Mouse (Mus musculus): ENCODE data around the gene Cep68.

Cep68 gene

DNA sequence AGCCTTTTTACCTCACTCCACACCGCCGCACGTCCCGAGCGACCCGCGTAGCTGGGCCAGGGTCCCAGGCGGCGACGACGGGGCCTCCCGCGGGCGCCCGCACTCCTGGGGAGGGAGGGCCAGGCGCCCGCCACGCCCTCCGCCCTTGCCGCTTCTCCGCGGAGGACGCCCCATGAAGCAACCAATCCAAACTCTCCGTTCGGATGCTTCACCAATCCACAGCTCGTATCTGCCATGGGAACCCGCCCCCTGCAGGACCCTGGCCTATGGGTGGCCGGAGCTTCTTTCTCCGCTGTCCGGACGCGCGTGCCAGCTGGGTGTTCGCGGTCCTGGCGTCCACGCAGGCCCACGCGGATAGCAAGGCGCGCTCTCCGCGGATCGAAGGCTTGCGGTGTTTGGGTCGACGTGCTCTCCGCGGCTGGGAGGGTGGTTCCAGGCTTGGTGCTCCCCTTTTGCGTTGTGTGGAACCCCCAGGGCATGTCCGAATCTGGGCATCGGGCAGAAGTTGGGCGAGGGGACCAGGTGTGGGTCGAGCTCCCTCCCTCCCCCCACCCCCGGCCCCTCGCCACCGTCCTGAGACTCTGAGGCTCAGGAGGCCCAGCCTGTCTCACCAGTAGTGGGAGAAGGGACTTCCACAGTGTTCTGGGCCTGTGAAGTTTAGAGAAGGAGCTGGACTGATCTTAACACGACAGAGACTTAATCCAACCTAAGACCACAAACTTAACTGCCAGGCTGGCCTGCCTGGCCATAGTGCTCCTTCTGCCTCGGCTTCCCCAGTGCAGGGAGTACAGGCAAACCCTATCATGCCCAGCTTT, at the start of gene Cep68:
TSS of gene Cep68 (minus strand) at position 134 of the 815 bp plus-strand sequence.
- peak; percentile 95 to 97 for DNase-seq

DNA sequence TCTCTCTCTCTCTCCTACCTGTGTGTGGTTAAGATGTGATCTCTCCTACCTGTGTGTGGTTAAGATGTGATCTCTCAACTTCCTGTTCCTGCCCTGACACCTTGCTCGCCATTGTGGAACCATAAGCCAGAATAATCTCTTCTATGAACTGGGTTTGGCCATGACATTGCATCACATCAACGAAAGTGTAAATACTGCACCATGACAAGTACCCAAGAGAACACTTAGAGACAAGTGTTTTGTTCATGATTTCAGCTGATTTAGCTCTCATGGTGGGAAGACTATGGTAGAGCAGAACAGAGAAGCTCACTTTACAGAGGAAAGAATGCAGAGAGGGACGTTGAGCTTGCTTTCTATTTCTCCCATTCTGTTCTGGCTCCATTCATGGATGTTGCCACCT, 35.2 kb upstream of the Cep68 start:
- no peak for DNase-seq

DNA sequence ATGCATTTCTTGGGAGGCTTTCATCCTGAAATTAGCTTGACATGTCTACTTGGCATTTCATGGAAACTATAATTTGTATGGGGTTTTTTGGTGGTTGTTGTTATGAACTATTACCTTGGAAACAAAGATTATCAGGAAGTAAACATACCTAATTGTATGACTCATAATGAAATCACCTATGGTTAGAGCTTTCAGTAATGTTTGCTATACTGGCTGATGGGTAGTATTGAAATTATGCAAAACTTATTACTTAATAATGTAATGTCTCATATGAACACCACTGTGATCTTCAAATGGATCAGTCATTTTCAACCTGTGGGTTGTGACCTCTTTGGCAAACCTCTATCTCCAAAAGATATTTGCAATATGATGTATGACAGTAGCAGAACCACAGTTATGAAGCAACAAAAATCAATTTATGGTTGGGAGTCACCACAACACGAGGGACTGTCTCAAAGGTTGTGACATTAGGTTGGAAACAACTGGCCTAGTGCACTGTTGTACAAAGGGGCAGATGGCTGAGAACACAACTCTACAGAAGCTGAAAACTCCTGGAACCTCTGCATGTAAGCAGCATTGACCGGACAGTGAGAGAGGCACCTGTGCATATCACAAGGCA, 33.5 kb upstream of the Cep68 start:
- DNase-seq = no peak

DNA sequence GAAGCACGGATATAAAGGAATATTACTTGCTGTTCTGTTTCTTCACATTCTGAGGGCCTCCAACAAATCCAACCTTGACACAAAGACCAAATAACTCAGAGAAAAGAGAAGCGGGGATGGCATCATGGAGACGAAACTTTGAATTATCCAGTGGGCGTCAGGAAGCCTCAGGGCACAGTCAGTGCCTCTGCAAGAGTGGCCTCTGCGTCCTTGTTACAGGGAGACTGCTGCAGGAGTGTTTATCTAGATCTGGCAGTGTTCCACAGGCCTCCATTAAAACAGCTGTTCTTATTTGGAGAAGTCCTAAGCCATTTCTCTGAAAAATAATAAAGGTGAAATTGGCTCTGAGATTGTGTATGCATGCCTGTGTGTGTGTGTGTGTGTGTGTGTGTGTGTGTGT, 31.8 kb upstream of the Cep68 start:
- DNase-seq = no peak

DNA sequence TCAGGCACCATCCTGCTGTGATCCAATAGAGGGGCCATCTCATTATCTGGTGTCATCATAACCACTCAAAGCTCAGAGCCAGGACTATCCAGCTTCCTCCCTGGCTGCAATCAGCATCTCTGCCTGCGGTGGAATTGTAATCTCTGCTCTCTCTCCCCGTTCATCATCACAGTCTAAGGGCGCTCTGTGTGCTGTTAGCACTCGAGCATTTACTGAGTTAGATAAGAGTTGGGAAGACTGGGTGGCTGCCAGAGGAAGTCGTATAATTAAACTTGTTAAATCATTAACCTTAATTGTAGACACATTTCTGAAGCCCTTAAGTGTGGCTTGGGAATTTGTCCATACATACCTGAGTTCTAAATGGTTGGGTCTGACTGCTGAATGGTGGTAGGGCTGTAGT, 29.5 kb upstream of the Cep68 start:
- DNase-seq = no peak

DNA sequence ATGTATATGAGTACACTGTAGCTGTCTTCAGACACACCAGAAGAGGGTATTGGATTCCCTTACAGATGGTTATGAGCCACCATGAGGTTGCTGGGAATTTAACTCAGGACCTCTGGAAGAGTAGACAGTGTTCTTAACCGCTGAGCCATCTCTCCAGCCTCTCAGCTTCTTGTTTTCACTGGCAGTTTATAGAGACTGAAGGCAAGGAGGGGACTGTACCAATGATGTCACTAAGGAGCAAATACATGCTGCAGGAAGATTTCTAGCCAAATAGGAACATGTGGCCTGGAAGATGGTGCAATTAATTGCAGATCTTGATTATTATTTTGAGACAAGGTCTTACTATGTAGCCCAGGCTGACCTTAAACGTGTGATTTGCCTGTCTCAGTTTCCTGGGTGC, 27.9 kb upstream of the Cep68 start:
- DNase-seq = no peak

DNA sequence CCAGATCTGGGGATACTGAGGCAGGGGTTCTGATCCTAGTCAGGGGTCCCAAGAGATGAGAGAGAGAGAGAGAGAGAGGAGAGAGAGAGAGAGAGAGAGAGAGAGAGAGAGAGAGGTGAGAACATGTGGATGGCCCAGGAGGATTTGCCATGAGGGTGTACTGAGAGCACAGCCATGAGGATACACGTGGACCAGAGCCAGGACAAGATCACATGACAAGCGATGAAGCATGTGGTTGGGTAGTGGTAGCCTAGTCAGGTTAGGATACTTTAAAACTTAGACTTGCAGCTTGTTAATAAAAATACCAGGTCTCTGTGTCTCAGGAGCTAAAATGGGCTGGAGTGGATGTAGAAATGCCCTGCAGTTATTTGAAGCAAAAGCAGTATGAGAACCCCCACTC, 26.7 kb upstream of the Cep68 start:
- no peak for DNase-seq

DNA sequence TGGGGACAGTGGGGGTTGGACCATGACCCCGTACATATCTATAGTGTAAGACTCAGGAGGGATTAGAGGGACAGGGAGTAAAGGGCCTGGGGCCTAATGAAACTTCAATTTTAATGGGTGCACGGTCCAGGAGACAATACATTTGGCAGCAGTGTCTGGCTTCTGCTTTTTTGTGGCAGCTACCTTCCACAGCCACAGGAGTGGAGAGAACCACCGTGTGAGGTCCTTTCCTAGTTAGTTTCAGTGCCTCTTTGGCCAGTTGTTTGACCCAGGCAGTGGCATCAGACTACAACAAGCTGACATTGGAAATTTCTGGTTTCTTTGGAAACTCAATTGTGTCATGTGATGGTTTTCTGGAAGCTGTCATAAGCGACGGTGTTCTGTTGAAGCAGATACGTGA, 20.7 kb upstream of the Cep68 start:
- DNase-seq = no peak

DNA sequence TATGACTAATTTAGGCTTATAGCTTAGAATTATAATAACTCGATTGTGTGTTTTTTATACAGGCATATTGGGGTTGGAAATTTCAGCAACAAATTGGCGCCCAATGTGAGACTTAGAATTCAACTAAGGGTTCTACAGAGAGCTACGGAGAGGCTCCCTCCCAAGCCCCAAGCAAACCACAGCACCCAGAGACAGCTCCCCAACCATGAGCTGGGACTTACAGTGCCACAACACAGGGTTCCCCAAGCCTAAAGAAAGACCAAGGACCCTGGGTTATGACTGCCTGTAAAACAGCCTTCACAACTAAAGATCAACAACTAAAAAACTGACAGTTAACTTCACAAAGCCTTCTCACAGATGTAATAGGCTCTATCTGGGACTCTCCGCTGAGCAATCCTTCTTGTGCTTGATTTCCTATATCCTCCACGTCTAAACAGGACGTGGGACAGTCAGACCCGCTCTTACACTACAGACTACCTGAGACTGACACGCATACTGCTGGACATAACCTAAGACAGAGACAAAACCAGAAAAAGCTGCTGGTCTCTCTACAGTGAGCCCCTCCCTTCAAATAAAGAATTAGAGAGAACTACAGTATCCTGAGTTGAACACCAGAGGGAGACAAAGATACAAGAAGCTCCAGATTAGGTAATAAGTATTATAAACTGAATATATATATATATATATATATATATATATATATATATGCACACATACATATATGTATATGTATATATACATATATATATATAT, 13.6 kb upstream of the Cep68 start:
- DNase-seq = no peak

DNA sequence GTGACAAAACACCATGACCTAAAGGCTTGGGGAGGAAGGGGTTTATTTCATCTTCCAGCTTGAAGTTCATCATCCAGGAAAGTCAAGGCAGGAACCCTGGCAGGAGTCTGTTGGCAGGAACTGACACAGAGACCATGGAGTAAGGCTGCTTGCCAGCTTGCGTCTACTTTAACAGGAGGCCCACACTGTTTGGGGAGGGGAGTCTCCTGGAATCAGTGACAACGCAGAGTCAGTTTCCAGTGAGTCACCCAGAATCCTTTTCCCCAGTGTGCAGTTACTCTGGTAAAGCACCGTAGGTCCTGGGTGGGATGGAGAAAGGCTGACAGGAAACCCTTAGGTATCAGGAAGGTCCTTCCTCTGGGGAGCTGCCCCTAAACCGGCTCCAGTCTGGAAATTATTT, 5.6 kb upstream of the Cep68 start:
- DNase-seq = no peak

DNA sequence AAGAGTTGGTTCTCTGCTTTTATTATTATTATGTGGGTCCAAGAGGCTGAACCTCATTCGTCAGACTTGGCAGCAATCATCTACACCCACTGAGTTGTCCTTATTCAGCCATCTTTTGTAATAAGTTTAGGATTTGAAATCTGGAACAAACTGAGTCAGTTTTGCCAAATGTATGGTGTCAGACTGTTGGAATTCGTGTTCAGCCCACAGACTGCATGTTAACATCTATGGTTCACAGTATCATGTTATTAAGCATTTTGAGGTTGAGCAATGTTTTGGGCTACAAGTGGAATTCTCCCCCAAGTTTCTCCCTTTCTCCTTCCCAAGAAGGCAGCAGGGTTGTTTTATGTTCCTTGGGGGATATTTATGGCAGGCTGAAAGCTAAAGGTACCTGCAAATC, 3.9 kb upstream of the Cep68 start:
- DNase-seq = no peak

DNA sequence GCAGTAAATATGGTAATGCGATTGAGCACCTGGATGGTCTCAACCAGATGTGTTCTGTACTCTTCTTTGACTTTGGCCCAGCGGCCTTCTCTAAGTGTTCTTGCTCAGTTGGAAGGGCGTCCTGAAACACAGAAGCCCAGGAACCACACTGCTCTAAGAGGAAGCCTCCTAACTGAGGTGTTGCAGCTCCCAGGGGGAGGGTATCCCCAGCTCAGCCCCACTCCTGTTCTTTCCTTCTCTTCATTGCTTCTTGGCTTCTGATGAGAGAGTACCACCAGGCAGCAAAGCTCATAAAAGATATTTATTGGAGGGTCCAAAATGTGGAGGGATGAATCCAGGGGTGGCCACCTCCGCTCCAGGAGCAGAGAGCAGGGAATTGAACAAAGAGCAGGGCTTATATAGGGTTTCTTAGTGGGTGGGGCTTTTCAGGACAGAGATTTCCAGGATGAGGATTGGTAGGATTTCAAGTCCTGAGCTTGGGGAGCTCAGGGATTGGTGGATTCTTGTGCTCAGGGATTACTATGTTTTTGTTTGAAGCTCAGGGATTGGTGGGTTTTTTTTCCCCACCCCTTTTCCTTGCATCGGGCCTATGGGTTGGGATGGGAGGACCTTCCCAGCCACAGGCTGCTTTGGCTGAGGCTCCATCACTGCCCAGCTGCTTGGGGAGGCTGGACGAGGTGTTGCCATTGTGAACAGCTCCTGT, 1.4 kb upstream of the Cep68 start:
- DNase-seq = no peak

DNA sequence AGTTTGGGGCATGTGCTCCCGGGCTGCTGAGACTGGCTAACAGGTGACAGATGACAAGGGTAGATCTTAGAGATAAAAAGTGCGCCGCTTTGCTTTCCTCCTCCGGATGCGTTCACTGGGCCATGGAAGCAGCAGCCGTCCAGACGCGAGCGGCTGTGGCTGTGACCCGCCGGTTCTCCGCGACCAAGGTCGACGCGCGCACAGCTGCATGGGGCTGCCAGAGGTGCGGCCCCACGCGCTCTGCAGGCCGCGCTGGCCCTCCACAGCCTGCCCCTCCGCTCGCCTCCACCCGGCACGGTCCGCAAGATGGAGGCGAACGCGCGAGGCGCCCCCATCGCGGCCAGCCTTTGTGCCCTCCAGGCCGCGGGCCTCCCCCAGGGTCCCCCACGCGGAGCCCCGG, 389 bp downstream of the Cep68 start:
- no peak for DNase-seq

DNA sequence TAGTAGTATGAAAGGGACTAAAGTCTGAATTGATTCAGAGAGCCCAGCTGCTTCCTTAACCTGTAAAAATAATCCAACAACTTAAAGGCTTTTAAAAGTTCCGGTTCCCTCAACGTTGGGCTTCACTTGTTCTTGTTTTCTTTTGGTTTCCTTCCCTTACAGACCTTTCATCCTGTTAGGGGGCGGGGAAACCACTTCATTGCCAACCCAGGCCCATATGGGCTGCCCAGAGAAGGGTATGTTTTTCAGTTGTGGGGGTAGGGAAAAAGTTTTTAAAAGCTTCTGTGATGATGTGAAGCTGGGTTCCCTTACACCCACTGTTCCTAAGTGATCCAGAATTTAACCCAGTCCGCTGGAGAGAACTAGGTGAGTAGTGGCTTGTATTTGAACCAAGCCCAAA, 952 bp downstream of the Cep68 start:
- no peak for DNase-seq

DNA sequence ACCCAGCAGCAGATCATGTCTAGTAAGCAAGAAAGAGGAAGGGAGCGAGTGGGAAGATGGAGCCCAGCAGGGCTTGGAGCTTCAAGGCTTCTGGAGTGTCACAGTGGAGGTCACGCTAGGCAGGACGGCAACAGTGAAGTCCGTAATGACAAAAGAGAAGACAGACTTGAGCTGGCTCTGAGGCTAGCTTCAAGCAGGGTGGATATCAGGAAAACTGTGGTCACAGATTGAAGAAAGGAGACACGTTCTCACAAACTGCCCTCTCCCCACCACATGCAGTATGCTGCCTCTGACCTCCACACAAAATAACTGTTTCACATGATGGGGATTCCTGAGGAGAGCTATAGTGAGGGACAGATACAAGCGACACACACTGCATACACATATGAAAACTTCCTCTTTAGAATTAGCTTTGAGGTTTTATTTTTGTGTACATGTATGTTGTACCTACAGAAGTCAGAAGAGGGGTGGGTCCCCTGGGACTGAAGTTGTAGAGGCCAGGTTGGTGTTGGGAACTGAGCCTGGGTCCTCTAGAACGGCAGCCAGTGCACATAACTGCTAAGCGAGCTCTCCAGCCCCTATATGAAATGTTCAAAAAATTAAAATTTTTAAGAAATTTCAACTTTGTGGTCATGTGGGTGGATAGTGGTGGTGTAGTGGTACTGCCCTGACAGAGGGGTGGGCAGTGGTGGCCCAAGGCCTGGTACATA, 1.9 kb downstream of the Cep68 start:
- no peak for DNase-seq

DNA sequence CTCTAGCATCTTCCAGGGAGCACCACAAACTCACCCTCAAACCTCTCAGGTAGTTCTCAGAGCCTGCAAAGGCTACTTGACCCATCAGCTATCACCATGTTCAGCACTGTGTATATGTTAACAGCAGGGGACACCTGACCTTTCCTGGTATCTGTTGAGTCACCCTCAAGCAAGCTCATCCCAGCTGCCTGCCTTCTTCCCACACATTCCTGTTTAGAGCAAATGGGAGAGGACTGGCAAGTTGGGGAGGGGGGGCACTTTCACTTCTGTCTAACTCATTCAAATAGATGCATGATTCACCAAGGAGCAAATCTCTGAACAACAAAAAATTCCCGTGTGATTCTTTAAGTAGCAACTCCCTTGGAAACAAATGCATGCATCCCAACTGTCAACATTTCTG, 2.6 kb downstream of the Cep68 start:
- no peak for DNase-seq

DNA sequence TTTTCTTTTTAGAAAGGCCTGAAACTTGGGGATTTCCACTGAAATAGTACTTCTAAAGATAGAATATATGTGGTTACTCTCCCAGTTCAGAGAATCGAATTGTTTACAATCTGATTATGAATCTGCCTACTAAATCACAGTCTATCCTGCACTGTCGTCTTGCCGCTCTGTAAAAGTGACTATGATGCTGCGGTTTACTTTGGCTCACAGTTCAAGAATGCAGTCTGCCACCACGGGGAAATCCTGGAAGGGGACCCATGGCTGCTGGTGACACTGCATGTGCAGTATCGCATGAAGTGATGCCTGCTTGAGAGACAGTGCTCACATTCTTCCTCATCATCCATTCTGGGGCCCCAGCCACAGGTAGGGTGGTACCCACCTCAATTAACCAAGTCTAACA, 3.9 kb downstream of the Cep68 start:
- DNase-seq = no peak

DNA sequence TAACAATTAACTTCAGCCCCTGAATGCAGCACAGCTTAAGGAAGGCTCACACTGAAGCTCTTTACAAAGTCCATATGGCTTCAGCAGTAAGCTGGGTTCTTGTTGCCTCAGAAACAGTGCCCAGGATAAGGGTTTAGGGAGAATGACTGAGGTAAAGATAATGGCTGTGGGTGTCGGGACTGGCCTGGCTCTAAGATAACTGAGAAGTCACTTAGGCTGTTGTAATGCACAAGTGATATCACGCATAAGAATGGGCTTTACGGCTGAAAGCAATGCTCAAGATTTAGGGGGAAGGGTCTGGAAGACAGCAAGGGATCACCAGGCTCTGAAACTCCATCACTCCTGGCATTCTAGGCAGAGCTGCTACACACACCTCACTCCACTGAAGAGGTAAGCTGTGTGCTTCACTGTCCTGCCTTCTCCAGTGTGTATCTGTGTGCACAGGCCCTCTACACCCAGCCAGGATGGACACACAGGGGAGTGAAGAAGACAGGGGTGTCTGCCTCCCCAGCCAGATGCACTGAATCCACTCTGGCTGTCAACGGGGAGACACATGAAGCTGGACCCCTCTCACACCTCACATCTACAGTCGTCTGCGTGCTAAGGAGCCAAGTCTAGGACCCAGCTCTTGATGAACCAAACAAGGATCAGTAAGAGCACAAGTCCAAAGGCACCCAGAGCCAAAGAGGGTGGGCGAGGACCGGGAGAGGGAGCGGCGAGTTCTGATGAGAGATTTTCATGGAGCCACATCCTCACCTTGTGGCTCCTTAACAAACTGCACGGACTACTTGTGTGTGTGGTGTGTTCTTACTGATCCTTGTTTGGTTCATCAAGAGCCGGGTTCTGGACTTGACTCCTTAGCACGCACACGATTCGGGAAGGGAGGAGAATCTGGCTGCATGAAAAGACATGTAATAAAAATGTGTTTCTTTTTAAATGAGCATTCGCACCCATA, 4.6 kb downstream of the Cep68 start:
- no peak for DNase-seq

DNA sequence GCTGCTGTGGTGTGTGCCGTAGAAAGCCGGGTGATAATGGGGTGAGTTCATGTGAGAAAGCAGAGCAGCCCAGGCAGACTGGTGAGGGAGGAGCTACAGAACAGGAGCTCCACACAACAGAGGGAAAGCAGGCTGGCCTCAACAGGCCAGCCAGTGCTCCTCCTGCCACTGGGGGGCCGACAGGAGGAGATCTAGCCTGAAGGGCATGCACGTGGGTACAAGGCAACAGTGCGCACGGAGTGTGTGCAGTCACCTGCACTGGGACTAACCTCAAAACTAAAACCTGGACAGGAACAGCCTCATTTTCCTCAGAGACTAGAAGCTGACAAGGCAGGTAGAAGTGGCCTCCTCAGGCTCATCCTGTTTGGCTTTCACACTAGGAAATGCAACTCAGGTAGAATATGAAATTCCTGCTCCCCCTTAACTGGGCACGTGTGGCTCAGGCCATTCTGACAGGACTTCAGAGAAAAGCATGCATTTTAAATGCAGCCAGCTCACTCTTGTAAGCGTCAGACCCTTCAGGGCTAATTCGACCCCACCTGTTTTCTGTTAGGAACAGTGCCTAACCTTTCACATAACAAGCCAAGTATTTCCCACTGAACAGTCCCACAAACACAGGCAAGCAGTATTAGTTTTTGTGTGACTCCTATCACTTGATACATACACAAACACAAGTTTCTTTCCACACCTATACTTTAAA, 5.9 kb downstream of the Cep68 start:
- peak in 1 of 2 experiments; percentile 20 for DNase-seq

DNA sequence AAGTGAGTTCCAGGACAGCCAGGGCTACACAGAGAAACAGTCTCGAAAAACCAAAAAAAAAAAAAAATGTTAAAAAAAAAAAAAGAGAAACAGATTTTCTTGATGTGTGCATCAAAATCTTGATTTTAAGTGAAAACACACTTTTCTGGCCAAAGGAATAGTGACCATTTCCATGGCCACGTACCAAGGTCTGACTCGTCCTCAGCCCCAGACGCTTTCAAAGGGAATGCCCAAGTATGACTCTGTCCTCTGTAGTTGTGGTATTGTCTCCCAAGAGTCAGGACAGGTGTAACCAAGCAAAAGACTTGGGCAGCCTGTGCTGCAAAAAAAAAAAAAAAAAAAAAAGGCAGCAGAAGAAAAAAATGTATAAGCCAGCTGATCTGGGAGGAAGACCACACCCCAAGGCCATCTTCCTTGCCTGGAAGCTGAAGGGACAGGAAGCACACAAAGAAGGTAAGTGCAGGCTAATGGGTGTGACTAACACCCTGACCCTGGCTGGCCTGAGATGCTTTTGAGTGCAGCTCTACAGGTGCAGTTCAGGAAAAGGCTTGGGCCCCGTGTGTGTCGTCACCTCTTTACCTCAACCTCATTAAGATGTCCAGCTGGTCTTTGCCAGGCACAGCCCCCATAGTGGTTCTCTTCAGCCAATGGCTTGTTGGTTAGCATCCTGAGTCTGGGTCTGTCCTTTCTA, 6.7 kb downstream of the Cep68 start:
- DNase-seq = no peak

Measured in cerebellum, adult 18-20 months (tissue).